Mouse (Mus musculus): ENCODE measurements around the gene Tiam1. TPM values are rescaled to one million over a fixed set of nuclear protein-coding genes. Genes with fewer than 3 reads are reported as not detected.

Gene Tiam1
- polyA plus RNA-seq, 1 experiment from 2014 or later: 23.6 TPM

DNA sequence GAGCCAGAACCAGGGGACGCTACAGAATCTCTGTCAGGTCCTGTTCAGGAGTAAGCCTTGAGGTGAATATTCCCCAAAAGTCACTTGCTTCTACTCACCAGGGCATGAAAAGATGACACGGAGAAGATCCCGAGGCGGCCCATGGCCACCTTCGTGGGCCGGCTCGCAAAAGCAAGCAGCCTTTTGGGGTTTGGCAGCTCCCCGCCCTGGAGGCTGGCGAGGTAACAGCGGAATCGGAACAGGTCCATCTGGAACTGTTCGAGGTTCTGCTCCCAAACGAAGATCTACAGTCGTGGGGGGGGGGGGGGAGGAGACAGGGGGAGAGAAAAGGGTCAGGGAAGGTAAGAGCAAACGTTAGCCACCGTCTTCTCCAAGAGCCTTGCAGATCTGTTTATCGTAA is 278.4 kb downstream of the Tiam1 start:
- Histone ChIP-seq H3K27me3 (replicated peaks) (no peaks in the 10 kb centered on the region), H3K4me1 (0 out of 2 replicates have a peak, but pooled peaks cover 6% of the 10 kb centered on the region), H3K36me3 (peaks cover 10% of the 10 kb centered on the region; the same call in 1 of the 2 replicates), H3K9me3 (replicated peaks) (no peaks in the 10 kb centered on the region), H3K4me3 (replicated peaks) (no peak overlapping the region), H3K27ac (replicated peaks) (no peak overlapping the region), H3K9ac (replicated peaks) (no peak overlapping the region), H3K4me2 (no peak overlapping the region)
- ATAC-seq (ENCODE audit: low FRiP score): no peak
- WGBS: 91% methylated on average over 17 of the region's 17 CpGs

DNA sequence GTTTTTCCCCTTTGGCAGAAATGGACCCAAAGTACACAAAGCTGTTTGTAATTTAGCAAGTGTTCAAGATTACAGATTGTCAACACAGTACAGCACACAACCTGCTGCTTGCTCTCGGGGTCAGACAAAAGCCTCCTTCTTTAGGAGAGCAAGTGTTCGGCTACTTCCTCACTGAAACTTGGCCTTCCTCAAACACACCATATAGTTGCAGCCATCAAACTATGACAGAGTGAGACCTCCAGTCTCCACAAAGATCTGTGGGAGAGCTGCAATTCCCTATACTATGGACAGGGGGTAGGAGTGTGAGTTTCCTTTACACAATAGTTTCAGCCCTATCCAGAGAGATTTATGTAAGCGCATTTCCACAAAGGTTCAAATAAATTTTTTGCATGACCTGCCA is 278.9 kb downstream of the Tiam1 start:
- 78% methylated on average over 3 of the region's 3 CpGs for WGBS
- H3K4me2 ChIP-seq: no peak overlapping the region
- ATAC-seq (ENCODE audit: low FRiP score): no peak
- H3K4me1 ChIP-seq: 0 out of 2 replicates have a peak, but pooled peaks cover 6% of the 10 kb centered on the region
- H3K9me3 ChIP-seq (replicated peaks): no peaks in the 10 kb centered on the region
- no peak overlapping the region for H3K27ac ChIP-seq (replicated peaks)
- H3K36me3 ChIP-seq: peaks cover 11% of the 10 kb centered on the region
- no peaks in the 10 kb centered on the region for H3K27me3 ChIP-seq (replicated peaks)
- no peak overlapping the region for H3K9ac ChIP-seq (replicated peaks)
- no peak overlapping the region for H3K4me3 ChIP-seq (replicated peaks)

- 23% methylated on average over 5 of the region's 5 CpGs for WGBS
- no peak overlapping the region for H3K4me3 ChIP-seq (replicated peaks)
- H3K4me2 ChIP-seq: no peak overlapping the region
- H3K27me3 ChIP-seq (replicated peaks): no peaks in the 10 kb centered on the region
- H3K4me1 ChIP-seq: 0 out of 2 replicates have a peak, but pooled peaks cover 6% of the 10 kb centered on the region
- no peaks in the 10 kb centered on the region for H3K9me3 ChIP-seq (replicated peaks)
- no peak for ATAC-seq (ENCODE audit: low FRiP score)
- H3K27ac ChIP-seq (replicated peaks): no peak overlapping the region
- H3K36me3 ChIP-seq: peaks cover 15% of the 10 kb centered on the region
- H3K9ac ChIP-seq (replicated peaks): no peak overlapping the region
Measured at GRCm38 (mm10) chr16:89863264-89863663, 280.3 kb downstream of the Tiam1 start.

DNA sequence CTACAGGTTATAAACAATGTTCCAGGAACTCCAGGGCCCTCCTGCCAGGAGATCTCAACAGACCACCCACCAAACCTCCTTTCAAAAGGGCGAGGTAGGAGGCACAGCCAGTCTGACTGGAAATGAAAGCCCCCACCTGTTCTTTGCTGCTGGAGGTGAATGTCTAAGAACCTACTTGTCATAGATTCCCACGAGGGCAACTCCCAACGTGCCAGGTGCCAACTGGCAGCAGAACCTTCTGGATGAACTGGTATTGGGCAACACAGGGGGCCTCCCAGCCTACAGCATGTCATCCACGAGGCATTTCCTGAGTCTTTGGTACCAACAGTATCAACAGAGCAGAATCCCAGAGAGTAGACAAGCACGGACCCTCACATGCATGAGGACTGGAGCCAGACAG is 282.0 kb downstream of the Tiam1 start:
- Histone ChIP-seq H3K27me3 (replicated peaks) (no peaks in the 10 kb centered on the region), H3K9me3 (replicated peaks) (no peaks in the 10 kb centered on the region), H3K4me1 (0 out of 2 replicates have a peak, but pooled peaks cover 6% of the 10 kb centered on the region), H3K9ac (replicated peaks) (no peak overlapping the region), H3K4me3 (replicated peaks) (no peak overlapping the region), H3K36me3 (peaks cover 12% of the 10 kb centered on the region), H3K4me2 (no peak overlapping the region), H3K27ac (replicated peaks) (no peak overlapping the region)
- WGBS: 57% methylated on average over 5 of the region's 5 CpGs
- ATAC-seq (ENCODE audit: low FRiP score): no peak

DNA sequence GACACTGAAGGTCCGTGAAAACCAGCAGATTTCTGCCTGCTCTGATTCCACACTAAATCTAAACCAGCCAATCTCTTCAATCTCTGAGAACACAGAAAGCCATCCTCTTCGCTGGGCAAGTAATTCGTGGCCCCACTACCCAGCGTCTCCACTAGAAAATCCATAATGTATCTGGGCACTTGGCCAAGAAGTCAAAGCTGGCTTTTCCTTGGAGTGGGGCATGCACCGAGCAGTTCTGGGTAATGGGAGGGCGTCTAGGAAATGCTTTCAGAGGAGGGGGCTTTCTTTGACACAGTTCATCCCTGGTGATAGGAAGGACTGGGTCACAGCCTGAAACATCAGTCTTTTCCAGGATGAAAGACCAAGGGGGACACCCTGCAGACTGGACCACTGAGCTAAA is 282.9 kb downstream of the Tiam1 start:
- no peak for ATAC-seq (ENCODE audit: low FRiP score)
- H3K9ac ChIP-seq (replicated peaks): no peak overlapping the region
- H3K4me3 ChIP-seq (replicated peaks): no peak overlapping the region
- WGBS: 43% methylated on average over 6 of the region's 6 CpGs
- H3K27ac ChIP-seq (replicated peaks): no peak overlapping the region
- H3K4me2 ChIP-seq: no peak overlapping the region
- H3K4me1 ChIP-seq: 0 out of 2 replicates have a peak, but pooled peaks cover 6% of the 10 kb centered on the region
- peaks cover 10% of the 10 kb centered on the region for H3K36me3 ChIP-seq
- no peaks in the 10 kb centered on the region for H3K9me3 ChIP-seq (replicated peaks)
- no peaks in the 10 kb centered on the region for H3K27me3 ChIP-seq (replicated peaks)

DNA sequence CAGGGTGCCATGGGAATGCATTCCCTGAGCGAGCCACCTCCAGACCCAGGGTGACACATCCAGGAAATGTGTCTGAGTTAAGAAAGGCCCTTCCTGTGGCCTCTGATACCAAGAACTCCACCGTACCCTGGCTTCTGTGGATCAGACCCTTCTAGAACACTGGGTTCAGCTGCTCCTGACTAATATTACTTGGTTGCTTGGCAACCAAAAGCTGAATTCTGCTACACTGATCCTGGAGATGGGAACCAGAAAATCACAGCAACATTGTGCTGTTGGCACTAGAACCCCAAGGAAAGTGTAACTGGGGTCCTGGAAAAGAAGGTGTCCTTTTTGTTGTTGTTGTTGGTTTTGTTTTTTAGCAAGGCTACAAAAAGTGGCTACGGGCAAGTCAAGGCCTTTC is 285.9 kb downstream of the Tiam1 start:
- 75% methylated on average over 3 of the region's 3 CpGs for WGBS
- H3K27ac ChIP-seq (replicated peaks): no peak overlapping the region
- H3K4me1 ChIP-seq: 0 out of 2 replicates have a peak, but pooled peaks cover 5% of the 10 kb centered on the region

GRCm38 (mm10) chr16:89854731-89855130 is 288.8 kb downstream of the Tiam1 start:
- no peak overlapping the region for H3K4me2 ChIP-seq
- WGBS: 84% methylated on average over 8 of the region's 8 CpGs

More for the DNA sequence above, 285.9 kb downstream of the Tiam1 start:
- Histone ChIP-seq H3K4me3 (replicated peaks) (no peak overlapping the region), H3K36me3 (peaks cover 10% of the 10 kb centered on the region), H3K9ac (replicated peaks) (no peak overlapping the region), H3K4me2 (no peak overlapping the region), H3K9me3 (replicated peaks) (no peaks in the 10 kb centered on the region), H3K27me3 (replicated peaks) (no peaks in the 10 kb centered on the region)
- ATAC-seq (ENCODE audit: low FRiP score): no peak

GRCm38 (mm10) chr16:89851333-89851732 is 292.2 kb downstream of the Tiam1 start:
- ATAC-seq (ENCODE audit: low FRiP score): no peak
- Histone ChIP-seq H3K4me1 (no peaks in the 10 kb centered on the region), H3K36me3 (peaks cover 6% of the 10 kb centered on the region; the same call in 1 of the 2 replicates), H3K4me2 (no peak overlapping the region), H3K27ac (replicated peaks) (no peak overlapping the region), H3K27me3 (replicated peaks) (no peaks in the 10 kb centered on the region), H3K9me3 (replicated peaks) (no peaks in the 10 kb centered on the region), H3K9ac (replicated peaks) (no peak overlapping the region), H3K4me3 (replicated peaks) (no peak overlapping the region)
- 67% methylated on average over 9 of the region's 9 CpGs for WGBS

More at GRCm38 (mm10) chr16:89854731-89855130, 288.8 kb downstream of the Tiam1 start:
- Histone ChIP-seq H3K4me1 (no peaks in the 10 kb centered on the region), H3K9me3 (replicated peaks) (no peaks in the 10 kb centered on the region), H3K27me3 (replicated peaks) (no peaks in the 10 kb centered on the region), H3K27ac (replicated peaks) (no peak overlapping the region), H3K9ac (replicated peaks) (no peak overlapping the region), H3K36me3 (peaks cover 9% of the 10 kb centered on the region), H3K4me3 (replicated peaks) (no peak overlapping the region)
- ATAC-seq (ENCODE audit: low FRiP score): no peak

- Histone ChIP-seq H3K9me3 (replicated peaks) (no peaks in the 10 kb centered on the region), H3K9ac (replicated peaks) (no peak overlapping the region), H3K27ac (replicated peaks) (no peak overlapping the region), H3K4me3 (replicated peaks) (no peak overlapping the region), H3K4me1 (no peaks in the 10 kb centered on the region), H3K27me3 (replicated peaks) (no peaks in the 10 kb centered on the region), H3K4me2 (no peak overlapping the region), H3K36me3 (peaks cover 5% of the 10 kb centered on the region; the same call in 1 of the 2 replicates)
- ATAC-seq (ENCODE audit: low FRiP score): no peak
- WGBS: 86% methylated on average over 19 of the region's 19 CpGs
Measured at GRCm38 (mm10) chr16:89848651-89849597, 294.6 kb downstream of the Tiam1 start.

DNA sequence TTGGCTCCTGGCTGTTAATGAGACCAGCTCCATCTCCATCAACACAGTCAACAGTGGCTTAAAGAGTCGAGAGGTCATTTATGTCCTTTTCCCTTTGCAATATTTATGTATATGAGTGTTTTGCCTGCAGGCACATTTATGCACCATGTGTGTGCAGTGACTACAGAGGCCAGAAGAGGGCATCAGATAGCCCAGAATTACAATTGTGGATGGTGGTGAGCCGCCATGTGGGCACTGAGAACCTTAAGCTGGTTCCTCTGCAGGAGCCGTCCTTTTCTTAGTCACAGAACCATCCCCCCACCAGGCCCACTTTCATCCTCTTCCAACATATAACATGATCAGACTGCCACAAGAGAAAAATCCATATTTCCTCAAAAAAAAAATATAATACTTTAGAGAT is 295.4 kb downstream of the Tiam1 start:
- no peaks in the 10 kb centered on the region for H3K9me3 ChIP-seq (replicated peaks)
- H3K9ac ChIP-seq (replicated peaks): no peak overlapping the region
- H3K27ac ChIP-seq (replicated peaks): no peak overlapping the region
- ATAC-seq (ENCODE audit: low FRiP score): no peak
- H3K4me2 ChIP-seq: no peak overlapping the region
- H3K27me3 ChIP-seq (replicated peaks): no peaks in the 10 kb centered on the region
- H3K4me1 ChIP-seq: no peaks in the 10 kb centered on the region
- H3K4me3 ChIP-seq (replicated peaks): no peak overlapping the region
- H3K36me3 ChIP-seq: peaks cover 5% of the 10 kb centered on the region; the same call in 1 of the 2 replicates
- WGBS: 93% methylated on average over 3 of the region's 3 CpGs

DNA sequence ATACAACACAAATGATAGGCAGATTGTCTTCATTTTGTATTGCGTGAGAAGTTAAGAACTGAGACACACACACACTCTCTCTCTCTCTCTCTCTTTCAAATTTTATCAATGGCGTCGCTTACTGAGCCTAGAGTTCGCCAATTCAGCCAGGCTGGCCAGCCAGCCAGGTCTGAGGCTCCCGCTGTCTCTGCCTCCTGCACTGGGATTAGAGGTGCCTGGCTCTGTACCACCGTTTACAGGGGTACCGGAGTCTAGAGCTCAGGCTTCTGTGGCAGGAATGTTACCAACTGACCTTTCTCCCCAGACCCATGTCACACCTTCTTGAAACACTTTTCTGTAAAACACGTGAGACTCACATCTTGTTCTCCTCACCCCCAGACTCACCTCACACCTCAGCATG is 298.1 kb downstream of the Tiam1 start:
- Histone ChIP-seq H3K36me3 (peaks cover 5% of the 10 kb centered on the region; the same call in 1 of the 2 replicates), H3K27ac (replicated peaks) (no peak overlapping the region), H3K4me1 (0 out of 2 replicates have a peak, but pooled peaks cover 2% of the 10 kb centered on the region), H3K9me3 (replicated peaks) (no peaks in the 10 kb centered on the region), H3K4me2 (no peak overlapping the region), H3K27me3 (replicated peaks) (no peaks in the 10 kb centered on the region), H3K9ac (replicated peaks) (no peak overlapping the region), H3K4me3 (replicated peaks) (no peak overlapping the region)
- ATAC-seq (ENCODE audit: low FRiP score): no peak
- 80% methylated on average over 8 of the region's 8 CpGs for WGBS

DNA sequence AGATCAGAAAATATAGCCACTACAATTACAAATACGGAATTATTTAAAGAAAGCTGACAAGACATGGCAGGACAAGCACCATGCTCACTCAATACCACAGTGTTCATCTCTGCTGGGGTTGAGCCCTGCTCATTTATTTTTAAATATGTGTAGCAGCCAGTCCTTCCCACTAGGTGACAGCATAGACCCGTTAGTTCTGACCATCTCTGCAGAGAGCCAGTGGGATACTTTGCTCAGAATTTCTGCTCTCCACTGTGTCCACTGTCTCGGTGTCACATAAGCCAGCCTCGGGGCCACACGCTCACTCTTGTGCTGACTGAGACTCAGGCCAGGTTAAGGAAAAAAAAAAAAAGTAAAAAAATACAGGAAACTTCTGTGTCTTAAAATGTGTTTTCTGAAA is 299.0 kb downstream of the Tiam1 start:
- H3K4me2 ChIP-seq: no peak overlapping the region
- 52% methylated on average over 5 of the region's 5 CpGs for WGBS
- peaks cover 5% of the 10 kb centered on the region; the same call in 1 of the 2 replicates for H3K36me3 ChIP-seq
- peak; percentile 66 for ATAC-seq (ENCODE audit: low FRiP score)
- H3K9me3 ChIP-seq (replicated peaks): no peaks in the 10 kb centered on the region
- H3K27ac ChIP-seq (replicated peaks): no peak overlapping the region
- no peak overlapping the region for H3K4me3 ChIP-seq (replicated peaks)
- no peaks in the 10 kb centered on the region for H3K27me3 ChIP-seq (replicated peaks)
- no peak overlapping the region for H3K9ac ChIP-seq (replicated peaks)
- H3K4me1 ChIP-seq: 0 out of 2 replicates have a peak, but pooled peaks cover 2% of the 10 kb centered on the region
